ENCODE assay signal across 11 mouse cellular contexts in the genomic region with DNA sequence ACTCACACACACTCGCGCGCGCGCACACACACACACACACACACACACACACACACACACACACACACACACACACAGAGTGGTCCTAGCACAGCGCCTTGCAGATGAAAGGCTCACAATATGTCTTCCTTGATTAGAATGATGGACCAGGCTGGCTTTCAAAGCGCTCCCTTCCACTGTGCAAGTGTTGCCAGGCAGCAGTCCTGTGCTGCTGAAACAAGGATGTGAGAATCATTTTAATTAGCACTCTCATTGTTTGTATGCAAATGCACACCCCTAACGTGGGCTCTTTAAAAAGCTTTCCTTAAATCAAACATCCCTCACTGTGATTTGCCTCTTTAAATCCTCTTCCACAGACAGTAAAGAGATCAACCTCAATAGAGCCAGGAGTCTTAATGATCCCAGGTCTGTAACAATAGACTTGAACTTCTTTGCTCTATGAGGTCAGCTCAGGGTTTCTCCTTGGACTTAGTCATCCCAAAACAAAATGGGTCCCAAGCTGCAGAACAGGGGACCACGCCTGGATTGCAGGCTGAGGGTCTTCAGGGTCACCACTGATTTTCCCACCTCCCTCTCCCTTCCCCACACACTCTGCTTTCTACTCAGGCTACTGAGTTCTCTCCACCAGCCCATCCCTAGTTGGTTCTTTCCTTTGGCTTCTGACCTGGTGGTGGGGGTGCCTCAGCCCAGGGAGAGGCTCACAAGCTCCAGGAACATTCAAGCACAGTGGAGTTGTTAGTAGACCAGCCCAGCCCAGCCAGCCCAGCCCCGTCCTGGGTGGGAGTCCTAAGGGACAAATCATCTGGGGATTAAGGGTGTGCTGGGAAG.
A peak's percentile ranks its signal among the peaks of the same experiment; 100 is the strongest.
DNase-seq lines count a peak whose midpoint lies in the region; ATAC-seq and TF ChIP-seq lines count a peak whose summit lies in the region.
"Had no signal": no experiment of that assay in that cellular context is flagged by ENCODE, and none has a peak within 500 bp of the region (broad histone marks: within the 10 kb centered on the region; RNA-seq: fewer than 3 reads in every experiment).

No protein-coding gene starts in this region.

- H3K4me3 ChIP-seq in heart, embryonic 15.5 days: no peak overlapping the region
- H3K4me3 ChIP-seq in midbrain, embryonic 14.5 days (replicated peaks; ENCODE audit: low read depth, low read length): no peak overlapping the region
- no peak overlapping the region for H3K4me3 ChIP-seq in lung, adult 2 months (replicated peaks; ENCODE audit: extremely low read depth, low read depth, low read length)
- H3K4me3 ChIP-seq: erythroblast, embryonic 14.5 days; liver, embryonic 15.5 days had no signal

- no peak for TF ChIP-seq POLR2A in lung, adult 2 months (IDR thresholded peaks at IDR 0.05; ENCODE audit: borderline replicate concordance, extremely low read depth, low read depth, low read length)

- peak overlapping the region; percentile 14 for H3K4me2 ChIP-seq in heart, embryonic 15.5 days
- no peak overlapping the region for H3K4me2 ChIP-seq in midbrain, embryonic 14.5 days (ENCODE audit: low read length)
- H3K4me2 ChIP-seq: liver, embryonic 15.5 days had no signal

- H3K27ac ChIP-seq in heart, embryonic 15.5 days: peak overlapping the region; percentile 94
- H3K27ac ChIP-seq in midbrain, embryonic 14.5 days (replicated peaks; ENCODE audit: low read depth, low read length): peak overlapping the region; percentile 46
- H3K27ac ChIP-seq: liver, embryonic 15.5 days had no signal

- no peaks in the 10 kb centered on the region for H3K36me3 ChIP-seq in heart, embryonic 15.5 days
- H3K36me3 ChIP-seq in midbrain, embryonic 14.5 days (ENCODE audit: control insufficient read depth, insufficient read depth, low read length): no peaks in the 10 kb centered on the region
- H3K36me3 ChIP-seq: liver, embryonic 15.5 days had no signal

- H3K27me3 ChIP-seq in heart, embryonic 15.5 days: no peaks in the 10 kb centered on the region
- H3K27me3 ChIP-seq in midbrain, embryonic 14.5 days (ENCODE audit: control insufficient read depth, insufficient read depth, low read length): no peaks in the 10 kb centered on the region
- H3K27me3 ChIP-seq: liver, embryonic 15.5 days had no signal

- intact Hi-C loops in gastrocnemius, postnatal 14 days (cut with DNase I; ENCODE audit: low total_unique reads): loop anchor here (10.0 kb wide), 1 partner anchor 81 kb away; the partner anchor contains the start of gene Sorbs1

- no peak for ATAC-seq in heart, embryonic 15.5 days (replicated peaks; ENCODE audit: insufficient number of reproducible peaks, insufficient read depth, low FRiP score, low read depth)
- peak; percentile 90 for ATAC-seq in midbrain, embryonic 14.5 days (ENCODE audit: low FRiP score, low TSS enrichment)
- no peak for ATAC-seq in erythroid progenitor cell, adult 5-6 weeks (replicated peaks; ENCODE audit: low FRiP score, poor library complexity, severe bottlenecking)

- peak; percentile 15 for DNase-seq in gastrocnemius, postnatal 14 days
- no peak for DNase-seq in gastrocnemius, adult 8-10 months (ENCODE audit: low spot score in 2 of 2)
- peak; percentile 47 for DNase-seq in R1 (ENCODE audit: low read depth, low spot score)
- DNase-seq in midbrain, embryonic 14.5 days: peak; percentile 83
- DNase-seq in kidney, adult 9 months: no peak
- no peak for DNase-seq in lung, adult 2 months
- DNase-seq: kidney, adult 8-10 months had no signal

- TF ChIP-seq CTCF in lung, adult 2 months (IDR thresholded peaks at IDR 0.05; ENCODE audit: insufficient read depth, low read length): no peak

- peaks cover 85% of the 10 kb centered on the region for H3K4me1 ChIP-seq in heart, embryonic 15.5 days (replicated peaks)
- peaks cover 18% of the 10 kb centered on the region for H3K4me1 ChIP-seq in midbrain, embryonic 14.5 days (ENCODE audit: control insufficient read depth, insufficient read depth, low read length)
- peaks cover 28% of the 10 kb centered on the region for H3K4me1 ChIP-seq in lung, adult 2 months (ENCODE audit: control insufficient read depth, insufficient read depth, low read length)

- no peaks in the 10 kb centered on the region for H3K9me3 ChIP-seq in heart, embryonic 15.5 days (replicated peaks)
- H3K9me3 ChIP-seq in midbrain, embryonic 14.5 days (ENCODE audit: control insufficient read depth, low read length): no peaks in the 10 kb centered on the region
- H3K9me3 ChIP-seq: liver, embryonic 15.5 days had no signal

- no peak overlapping the region for H3K9ac ChIP-seq in heart, embryonic 15.5 days
- H3K9ac ChIP-seq in midbrain, embryonic 14.5 days (replicated peaks; ENCODE audit: low read length): no peak overlapping the region
- H3K9ac ChIP-seq: liver, embryonic 15.5 days had no signal

- WGBS in heart, embryonic 15.5 days: 85% methylated on average over 10 of the region's 10 CpGs
- WGBS in midbrain, embryonic 14.5 days: 43% methylated on average over 10 of the region's 10 CpGs
- WGBS in lung, adult 2 months: 91% methylated on average over 10 of the region's 10 CpGs

Comparison
In these comparisons a context has a peak if more than half of its experiments do, and no peak if none do; other contexts are left out.
1. DNase-seq: peak in gastrocnemius, postnatal 14 days (single experiment), R1 (single experiment) and midbrain, embryonic 14.5 days (single experiment); none in gastrocnemius, adult 8-10 months (0 of 2), kidney, adult 9 months (single experiment) and lung, adult 2 months (single experiment).